Mouse (Mus musculus) thymus, adult 2 months (tissue): ENCODE results near the gene Gm49391.

Experiments used
- CTCF ChIP-seq: fragments of 200-500 bp; IDR thresholded peaks from 2 replicates; pipeline ENCODE4 v1.5.1; 2012; ENCODE audit warnings: mild to moderate bottlenecking, control low read depth, low read length, moderate library complexity, borderline replicate concordance; ENCODE audit not compliant: control insufficient read depth, poor library complexity, insufficient read depth; ENCODE audit errors: extremely low read depth
- POLR2A ChIP-seq: fragments of 200-500 bp; IDR thresholded peaks from 2 replicates; pipeline ENCODE4 v1.6.1; 2012; ENCODE audit warnings: mild to moderate bottlenecking, low read length, control low read depth, moderate library complexity; ENCODE audit not compliant: control insufficient read depth, poor library complexity, insufficient read depth; ENCODE audit errors: extremely low read depth

- TF ChIP-seq CTCF = no peak
- no peak for TF ChIP-seq POLR2A
Measured at GRCm38 (mm10) chr13:60936500-60936901, at the start of gene Gm49391, which contains the start of gene Ctla2a.
